Comparison of ENCODE assay signal across 8 mouse cellular contexts in genomic region chr11:90029354-90029753, GRCm38 (mm10). TPM values are rescaled to one million over a fixed set of nuclear protein-coding genes. Genes with fewer than 3 reads are reported as not detected.
DNase-seq lines count a peak whose midpoint lies in the region; ATAC-seq and TF ChIP-seq lines count a peak whose summit lies in the region.

No protein-coding gene starts in this region.

- TF ChIP-seq CTCF in lung, postnatal 0 days (IDR thresholded peaks at IDR 0.05), result no peak

- peaks cover 33% of the 10 kb centered on the region for H3K27me3 ChIP-seq in heart, embryonic 12.5 days (replicated peaks)
- H3K27me3 ChIP-seq in kidney, embryonic 15.5 days, result peaks cover 24% of the 10 kb centered on the region
- H3K27me3 ChIP-seq in lung, postnatal 0 days (replicated peaks; ENCODE audit: insufficient read depth, low read length), result no peaks in the 10 kb centered on the region
- H3K27me3 ChIP-seq in splenic B cell, adult 2 months (ENCODE audit: control insufficient read depth, insufficient read depth, low read length, poor library complexity, severe bottlenecking), result no peaks in the 10 kb centered on the region

- H3K4me1 ChIP-seq in heart, embryonic 12.5 days (replicated peaks), result peaks cover 30% of the 10 kb centered on the region
- peaks cover 50% of the 10 kb centered on the region for H3K4me1 ChIP-seq in kidney, embryonic 15.5 days
- H3K4me1 ChIP-seq in lung, postnatal 0 days (ENCODE audit: insufficient read depth, low read depth, low read length), result peaks cover 6% of the 10 kb centered on the region

- TF ChIP-seq EP300 in lung, postnatal 0 days (IDR thresholded peaks at IDR 0.05), result no peak

- ATAC-seq in common myeloid progenitor, adult 5-6 weeks (replicated peaks; ENCODE audit: low read depth, poor library complexity, severe bottlenecking), result peak; percentile 83
- no peak for ATAC-seq in heart, embryonic 12.5 days (ENCODE audit: insufficient number of reproducible peaks, low FRiP score)
- ATAC-seq in kidney, embryonic 15.5 days (replicated peaks; ENCODE audit: low FRiP score), result no peak
- ATAC-seq in lung, postnatal 0 days, result peak; percentile 59
- no peak for ATAC-seq in cerebellum, adult (ENCODE audit: insufficient number of reproducible peaks, low FRiP score, low TSS enrichment)

- peak overlapping the region; percentile 29 for H3K4me3 ChIP-seq in heart, embryonic 12.5 days
- H3K4me3 ChIP-seq in kidney, embryonic 15.5 days (replicated peaks), result peak overlapping the region; percentile 48
- peak overlapping the region; percentile 41; the same call in 1 of the 2 replicates for H3K4me3 ChIP-seq in lung, postnatal 0 days (ENCODE audit: low read depth, low read length)

- no peak overlapping the region for H3K9ac ChIP-seq in heart, embryonic 12.5 days
- no peak overlapping the region for H3K9ac ChIP-seq in kidney, embryonic 15.5 days
- no peak overlapping the region for H3K9ac ChIP-seq in lung, postnatal 0 days (replicated peaks; ENCODE audit: low read depth)

- H3K36me3 ChIP-seq in heart, embryonic 12.5 days, result no peaks in the 10 kb centered on the region
- no peaks in the 10 kb centered on the region for H3K36me3 ChIP-seq in kidney, embryonic 15.5 days
- no peaks in the 10 kb centered on the region for H3K36me3 ChIP-seq in lung, postnatal 0 days (ENCODE audit: insufficient read depth, low read length)
- H3K36me3 ChIP-seq in splenic B cell, adult 2 months (ENCODE audit: control insufficient read depth, insufficient read depth, low read length, poor library complexity, severe bottlenecking), result no peaks in the 10 kb centered on the region

- no peaks in the 10 kb centered on the region for H3K9me3 ChIP-seq in heart, embryonic 12.5 days (replicated peaks)
- H3K9me3 ChIP-seq in kidney, embryonic 15.5 days (replicated peaks), result no peaks in the 10 kb centered on the region
- no peaks in the 10 kb centered on the region for H3K9me3 ChIP-seq in lung, postnatal 0 days (ENCODE audit: low read length)

- WGBS in heart, embryonic 12.5 days, result 40% methylated on average over 10 of the region's 10 CpGs
- 39% methylated on average over 10 of the region's 10 CpGs for WGBS in kidney, embryonic 15.5 days
- WGBS in lung, postnatal 0 days, result 14% methylated on average over 10 of the region's 10 CpGs

- H3K27ac ChIP-seq in heart, embryonic 12.5 days (ENCODE audit: poor library complexity, severe bottlenecking), result no peak overlapping the region
- H3K27ac ChIP-seq in kidney, embryonic 15.5 days, result peak overlapping the region; percentile 37; the same call in 1 of the 2 replicates
- 0 out of 2 replicates have a peak overlapping the region, but pooled peaks have one; percentile 20 for H3K27ac ChIP-seq in lung, postnatal 0 days (ENCODE audit: low read length)

- H3K4me2 ChIP-seq in heart, embryonic 12.5 days, result peak overlapping the region; percentile 64
- H3K4me2 ChIP-seq in kidney, embryonic 15.5 days, result peak overlapping the region; percentile 64
- H3K4me2 ChIP-seq in lung, postnatal 0 days (replicated peaks; ENCODE audit: low read depth, low read length), result peak overlapping the region; percentile 57

- DNase-seq in retina, postnatal 1 day, result peak; percentile 29
- DNase-seq in retina, embryonic 14.5 days (ENCODE audit: low spot score), result no peak
- peak; percentile 88 for DNase-seq in lung, postnatal 0 days (ENCODE audit: low spot score)
- DNase-seq in splenic B cell, adult 2 months (ENCODE audit: low read depth, low spot score), result peak; percentile 73

RNA-seq across cellular contexts. Expression of gene Tmem100, which starts 0.8 kb away (rescaled TPM):
- total RNA-seq in common myeloid progenitor, adult 5-6 weeks (2017), result 0.27 TPM in 1 of 2 replicates, not detected in the other
- 15.9 and 17.1 TPM in 2 replicates for polyA plus RNA-seq in heart, embryonic 12.5 days (2016; fragmentation: Nextera tagmentation; extraction: Ambion mirVana)
- 21.9 and 24.4 TPM in 2 replicates for polyA plus RNA-seq in kidney, embryonic 15.5 days (2015; fragmentation: Nextera tagmentation; extraction: Ambion mirVana)
- 266 and 283 TPM in 2 replicates for polyA plus RNA-seq in lung, postnatal 0 days (2015; fragmentation: Nextera tagmentation; extraction: Ambion mirVana)

RNA-seq across cellular contexts. Expression of gene Pctp, which starts 26.7 kb away (rescaled TPM):
- 31.2 and 31.8 TPM in 2 replicates for total RNA-seq in common myeloid progenitor, adult 5-6 weeks (2017)
- polyA plus RNA-seq in heart, embryonic 12.5 days (2016; fragmentation: Nextera tagmentation; extraction: Ambion mirVana), result 18.1 and 19.9 TPM in 2 replicates
- polyA plus RNA-seq in kidney, embryonic 15.5 days (2015; fragmentation: Nextera tagmentation; extraction: Ambion mirVana), result 12.1 and 13.1 TPM in 2 replicates
- 11.0 and 11.5 TPM in 2 replicates for polyA plus RNA-seq in lung, postnatal 0 days (2015; fragmentation: Nextera tagmentation; extraction: Ambion mirVana)

Comparison
In these comparisons a context has a peak if more than half of its experiments do, and no peak if none do; other contexts are left out.
1. ATAC-seq: peak in common myeloid progenitor, adult 5-6 weeks (single experiment) and lung, postnatal 0 days (single experiment); none in heart, embryonic 12.5 days (single experiment), kidney, embryonic 15.5 days (single experiment) and cerebellum, adult (single experiment).
2. RNA of gene Tmem100, which starts 0.8 kb away (polyA plus RNA-seq): 266 to 283 TPM in lung, postnatal 0 days; 21.9 to 24.4 TPM in kidney, embryonic 15.5 days and 15.9 to 17.1 TPM in heart, embryonic 12.5 days; every median in the first group is over 10 times any median in the second.
3. Peak in every context shown above with its lines, with median percentiles within 50 percentile points of each other: H3K4me2 ChIP-seq and H3K4me3 ChIP-seq.